Mouse (Mus musculus): Measurements from ENCODE around the gene Rasa3.

- 0 out of 2 replicates have a peak, but pooled peaks have one; percentile 7 for TF ChIP-seq CTCF (IDR thresholded peaks at IDR 0.05; ENCODE audit: low read depth)
- TF ChIP-seq EP300 (IDR thresholded peaks at IDR 0.05; ENCODE audit: low read depth): peak; percentile 93
Measured at GRCm38 (mm10) chr8:13530941-13531340, 146.5 kb downstream of the Rasa3 start.

All from heart, postnatal 0 days (tissue).